Mouse (Mus musculus): ENCODE measurements around the gene Slc13a5.

Slc13a5 gene

DNA sequence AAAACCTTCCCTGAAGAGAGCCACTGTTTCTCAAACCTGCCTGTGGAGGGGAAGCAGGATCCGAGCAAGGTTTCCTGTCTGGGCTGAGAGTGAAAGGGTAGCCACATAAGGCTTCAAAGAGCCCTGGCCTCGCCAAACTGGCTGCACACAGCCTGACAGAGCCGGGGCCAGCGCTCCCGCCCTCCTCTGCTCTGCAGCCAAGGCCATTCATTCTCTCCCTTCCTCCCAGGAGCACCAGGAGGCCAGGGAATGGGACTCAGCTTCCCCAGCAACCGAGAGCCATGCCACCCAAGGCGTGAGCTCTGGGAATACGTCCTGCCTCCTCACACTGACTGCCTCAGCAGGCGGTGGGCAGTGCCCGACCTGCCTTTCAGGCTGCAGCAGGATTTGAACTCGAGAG lies 1.5 kb downstream of the Slc13a5 start:
- DNase-seq, result peak; percentile 9

DNA sequence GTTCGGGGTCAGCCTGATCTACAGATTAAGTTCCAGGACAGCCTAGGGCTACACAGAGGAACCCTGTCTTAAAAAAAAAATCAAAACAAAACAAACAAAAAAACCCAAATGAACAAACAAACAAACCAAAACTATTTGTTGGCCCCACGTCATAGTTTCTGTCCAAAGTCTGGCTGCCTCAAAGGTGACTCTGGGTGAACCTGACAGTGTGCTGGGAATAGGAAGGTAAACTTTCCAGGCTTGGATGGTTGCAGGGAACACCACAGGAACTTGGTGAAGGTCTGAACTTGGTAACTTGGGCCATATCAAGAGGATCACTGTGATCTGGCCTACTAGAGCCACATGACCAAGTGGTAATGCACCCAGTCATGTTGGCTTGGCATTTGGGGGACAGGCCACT lies 10.6 kb downstream of the Slc13a5 start:
- DNase-seq, result no peak

DNA sequence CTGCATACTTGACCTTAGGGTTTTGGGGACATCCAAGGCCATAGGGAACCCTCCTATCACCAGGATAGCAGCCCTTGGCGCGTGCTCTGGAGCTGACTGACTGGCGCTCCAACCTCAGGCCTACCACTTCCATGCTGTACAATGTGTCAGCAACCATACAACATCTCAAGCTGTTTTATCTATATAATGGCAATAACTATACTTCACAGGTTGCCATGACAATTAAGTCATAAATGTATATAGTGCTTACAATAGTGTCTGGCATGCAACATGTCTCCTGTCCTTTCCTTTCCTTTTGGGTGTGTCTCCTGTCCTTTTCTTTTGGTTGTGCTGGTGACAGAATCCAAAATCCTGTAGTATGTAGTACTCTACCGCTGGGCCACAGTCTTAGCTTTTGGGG lies 11.4 kb downstream of the Slc13a5 start:
- no peak for DNase-seq

DNA sequence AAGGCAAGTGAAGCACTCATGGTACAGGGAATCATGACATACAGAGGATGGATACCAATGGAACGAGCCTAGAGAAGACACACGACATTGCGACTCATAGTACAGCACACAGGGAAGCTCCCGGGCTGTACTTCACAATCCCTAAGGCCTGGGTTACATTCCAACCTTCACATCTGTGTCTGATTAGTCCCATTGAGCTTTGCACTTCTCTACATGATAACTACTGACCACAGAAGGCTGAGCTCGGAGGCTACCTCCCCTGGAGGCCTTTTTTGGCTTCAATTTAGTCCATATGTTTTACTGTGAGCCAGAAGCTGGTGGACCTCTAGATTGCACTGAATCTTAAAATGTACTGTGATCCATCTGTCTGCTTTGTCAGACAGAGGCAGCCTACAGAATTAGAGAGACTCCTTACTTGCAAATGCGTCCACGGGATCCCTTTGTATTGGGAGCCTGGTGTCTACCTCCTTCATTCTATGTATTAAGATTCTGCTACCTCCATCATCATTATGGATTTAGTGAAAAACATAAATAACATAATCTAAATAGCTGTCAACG lies 21.7 kb downstream of the Slc13a5 start:
- DNase-seq, result no peak

DNA sequence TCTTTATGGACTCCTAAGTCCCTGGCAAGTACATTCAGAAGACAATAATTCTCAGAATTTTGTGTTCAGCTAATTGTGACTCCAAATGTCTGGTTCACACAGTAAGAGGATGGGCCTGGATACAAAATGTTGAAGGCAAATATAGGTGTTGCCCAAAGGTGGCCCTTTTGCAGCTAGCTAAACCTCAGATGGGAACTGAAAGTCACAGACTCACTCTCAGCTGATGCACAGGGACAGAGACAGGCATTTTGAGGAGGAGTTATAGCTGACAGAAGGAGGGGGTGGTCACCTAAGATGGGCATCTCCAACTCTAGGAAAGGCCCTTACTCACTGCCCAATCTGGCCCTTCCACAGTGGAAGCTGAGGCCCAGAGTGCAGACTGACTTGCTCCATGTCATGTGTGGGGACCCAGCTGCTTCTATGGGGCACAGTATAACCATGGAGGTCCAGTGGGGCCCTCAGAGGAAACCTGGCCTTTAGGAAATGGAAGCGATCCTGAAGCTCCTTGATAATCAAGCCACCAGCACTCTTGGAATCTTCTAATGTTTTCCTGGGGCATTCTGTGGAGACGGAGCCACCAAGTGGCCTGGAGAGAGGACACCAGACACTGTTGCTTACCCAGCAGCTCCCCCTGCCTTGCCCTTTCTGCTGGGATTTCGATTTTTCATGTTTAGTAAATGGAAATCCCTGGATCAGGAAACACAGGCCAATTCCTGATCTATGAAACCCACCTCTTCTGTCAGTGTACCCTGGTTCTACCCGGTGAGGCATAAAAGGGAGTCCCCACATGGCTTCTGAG lies 26.8 kb downstream of the Slc13a5 start:
- DNase-seq, result no peak

DNA sequence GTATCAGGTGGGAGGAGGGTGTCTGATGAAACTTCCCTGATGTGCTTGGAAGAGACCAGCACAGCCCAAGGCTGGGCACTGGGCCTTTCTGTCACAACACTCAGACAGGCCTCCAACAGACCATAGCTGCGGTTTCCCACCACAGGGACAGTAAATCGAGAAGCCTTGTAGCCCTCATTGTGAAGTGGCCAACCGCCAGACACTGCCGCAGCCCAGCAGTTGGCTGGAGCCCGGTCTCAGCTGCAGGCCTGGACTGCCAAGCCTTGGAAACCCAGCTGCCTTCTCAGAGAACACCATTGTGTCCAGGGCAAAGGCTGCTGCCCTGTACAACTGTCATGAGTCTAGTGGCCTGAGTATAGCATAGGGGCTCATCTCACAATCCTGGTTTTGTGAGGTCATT lies 33.0 kb downstream of the Slc13a5 start:
- DNase-seq, result no peak

DNA sequence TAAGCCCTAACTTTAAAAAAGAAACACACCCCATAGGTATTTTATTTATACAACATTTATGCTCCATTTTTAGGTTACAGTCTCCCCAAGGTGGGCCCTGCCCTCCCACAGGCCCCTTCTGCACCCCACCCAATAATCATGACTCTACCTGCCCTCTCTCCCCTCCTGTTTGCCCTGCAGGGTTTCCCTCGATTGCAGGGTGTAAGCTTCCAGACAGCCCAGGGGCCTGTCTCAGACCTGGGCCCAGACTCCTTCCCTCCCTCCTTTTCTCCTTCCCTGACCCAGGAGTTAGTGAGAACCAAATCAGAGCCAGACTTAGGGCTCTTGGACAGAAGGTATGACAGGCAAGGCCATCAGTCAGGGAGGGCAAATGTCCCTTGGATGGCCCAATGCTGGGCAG lies 34.0 kb downstream of the Slc13a5 start:
- DNase-seq, result no peak

DNA sequence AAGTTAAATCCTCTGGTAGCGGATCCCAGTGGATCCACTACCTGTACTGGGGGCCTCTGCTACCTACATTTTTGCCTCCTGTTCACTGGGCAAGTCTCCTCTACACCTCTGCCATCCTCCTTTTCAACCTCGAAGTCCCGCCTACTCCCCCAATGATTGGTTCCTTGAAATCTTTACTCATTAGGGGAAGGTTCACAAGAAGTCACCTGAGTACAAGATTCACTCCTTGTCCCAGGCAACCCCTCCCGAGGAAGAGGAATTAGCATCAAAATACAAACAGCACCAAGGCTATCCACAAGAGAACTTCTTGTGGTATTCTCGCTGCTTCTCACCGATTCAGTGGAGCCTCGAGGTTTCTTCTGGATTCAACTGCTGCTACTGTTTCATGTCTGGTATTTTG lies 35.0 kb downstream of the Slc13a5 start:
- DNase-seq, result no peak

DNA sequence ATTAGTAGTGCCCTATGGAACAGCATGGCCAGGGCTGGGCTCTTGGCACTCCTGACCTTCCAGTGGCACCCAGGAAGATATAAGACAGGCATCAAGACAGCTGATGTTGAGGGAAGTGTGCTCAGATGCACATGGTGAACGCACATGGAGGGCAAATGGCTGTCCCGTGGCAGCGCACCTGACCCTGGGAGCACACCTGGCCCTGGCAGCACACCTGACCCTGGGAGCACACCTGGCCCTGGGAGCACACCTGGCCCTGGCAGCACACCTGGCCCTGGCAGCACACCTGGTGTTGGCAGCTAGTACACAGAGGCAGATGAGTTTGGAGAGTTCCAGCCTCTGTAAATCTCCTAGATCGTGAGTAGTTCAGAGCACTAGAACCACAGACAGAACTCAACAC lies 38.5 kb downstream of the Slc13a5 start:
- DNase-seq, result no peak

DNA sequence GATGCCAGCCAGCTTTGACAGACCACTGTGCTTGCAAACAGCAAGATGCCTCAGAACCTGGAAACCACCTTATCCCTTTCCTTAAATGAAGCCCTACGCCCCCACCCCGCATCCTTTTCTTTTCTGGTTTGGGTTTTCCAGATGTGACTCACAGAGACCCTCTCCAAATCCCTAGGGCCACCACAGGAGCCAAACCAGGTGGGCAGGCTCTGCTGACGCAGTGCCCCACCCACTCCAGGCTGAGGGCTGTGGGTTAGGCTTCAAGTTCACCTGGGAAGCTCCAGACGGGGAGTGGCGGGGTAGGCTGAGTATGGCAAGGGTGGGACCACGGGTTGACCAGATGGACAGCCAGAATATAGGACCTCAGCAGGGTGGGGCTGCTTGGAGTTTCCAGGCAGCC lies 40.1 kb downstream of the Slc13a5 start:
- no peak for DNase-seq

DNA sequence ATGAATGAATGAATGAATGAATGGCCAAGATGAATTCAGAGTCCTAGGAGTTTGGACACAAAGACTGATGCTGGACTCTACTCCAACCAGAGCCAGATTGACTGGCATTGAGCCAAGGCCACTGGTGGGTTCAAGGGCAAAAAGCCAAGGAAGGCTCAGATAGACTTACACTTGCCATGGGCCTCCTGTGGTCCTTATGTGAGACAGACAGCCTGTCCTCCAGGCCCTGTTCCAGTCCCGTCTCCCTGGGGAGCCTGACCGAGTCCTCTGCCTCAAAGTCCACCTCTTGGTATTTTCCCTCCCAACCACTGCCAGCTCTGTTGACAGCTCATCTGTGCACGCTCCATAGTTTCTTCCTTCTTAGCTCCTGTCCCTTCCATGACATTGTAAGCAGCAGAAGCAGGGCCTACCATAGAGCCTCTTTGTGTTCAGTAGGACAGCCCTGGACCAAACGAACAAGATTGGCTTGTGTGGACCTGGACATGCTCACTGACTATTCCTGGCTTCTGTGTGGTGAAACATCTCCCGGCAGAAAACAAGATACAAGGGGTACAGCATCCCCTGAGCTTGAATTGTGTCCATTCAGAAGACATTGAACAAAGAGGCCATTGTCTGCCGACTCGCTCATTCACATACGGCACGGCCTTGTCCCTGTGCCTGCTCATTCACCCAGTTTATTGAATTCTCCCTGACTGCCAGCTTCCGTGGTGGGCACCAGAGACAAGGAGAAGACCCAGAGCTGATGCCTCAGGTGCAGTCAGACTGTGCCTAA lies 40.8 kb downstream of the Slc13a5 start:
- DNase-seq, result no peak

DNA sequence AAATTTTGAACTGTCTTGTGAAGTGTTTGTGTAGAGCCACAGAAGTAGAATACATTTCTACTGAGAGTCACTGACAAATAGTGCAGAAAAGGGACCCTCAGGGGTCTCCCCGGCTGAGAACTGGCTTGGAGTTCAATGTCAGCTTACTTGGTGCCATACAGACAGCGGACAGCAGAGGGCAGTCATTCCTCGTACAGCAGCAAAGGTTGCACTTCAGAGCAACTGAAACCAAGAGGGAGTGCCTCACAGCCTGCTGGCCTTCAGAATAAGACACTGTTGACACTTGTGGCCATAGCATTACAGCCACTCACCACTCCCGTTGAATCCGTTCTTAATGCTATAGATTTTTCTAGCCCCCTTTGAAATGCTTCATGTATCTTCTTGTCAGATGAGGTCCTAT lies 42.2 kb downstream of the Slc13a5 start:
- peak; percentile 88 for DNase-seq

DNA sequence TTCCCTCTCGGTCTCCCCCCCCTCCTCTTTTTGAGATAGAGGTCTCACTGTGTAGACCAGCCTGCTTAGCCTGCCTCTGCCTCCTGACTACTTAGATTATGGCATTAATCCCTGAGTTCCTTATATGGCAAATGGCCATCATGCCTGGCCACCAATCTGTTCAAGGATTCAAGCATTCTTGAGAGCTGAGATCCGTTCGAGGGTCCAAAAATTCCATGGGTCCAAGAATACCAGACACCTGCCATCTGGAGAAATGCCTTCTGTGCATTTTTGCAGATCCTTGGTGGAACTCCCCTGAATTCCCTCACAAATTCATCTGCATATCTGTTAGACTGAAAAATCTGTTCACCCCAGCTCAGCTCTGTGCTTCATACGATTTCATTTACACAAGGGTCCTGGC lies 43.6 kb downstream of the Slc13a5 start:
- DNase-seq, result no peak

DNA sequence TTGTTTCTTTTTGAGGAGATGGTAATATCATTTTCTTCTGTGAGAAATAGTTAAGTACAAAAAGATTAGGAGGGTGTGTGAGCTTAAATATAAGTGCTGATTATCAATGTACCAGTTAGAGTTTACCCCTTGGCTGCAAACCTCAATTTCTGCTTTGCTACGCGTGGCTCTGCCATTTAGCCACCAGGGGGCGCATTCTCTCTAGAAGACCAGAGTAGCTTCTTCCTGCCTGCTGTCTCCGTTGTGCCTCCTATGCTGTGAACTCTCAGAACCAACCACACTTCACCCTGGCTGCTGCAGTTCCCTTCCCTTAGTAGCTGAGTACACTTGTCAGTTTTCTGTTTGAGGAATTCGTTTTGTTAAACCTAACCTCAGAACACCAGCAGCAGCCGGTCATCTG lies 45.7 kb downstream of the Slc13a5 start:
- DNase-seq, result peak; percentile 82

DNA sequence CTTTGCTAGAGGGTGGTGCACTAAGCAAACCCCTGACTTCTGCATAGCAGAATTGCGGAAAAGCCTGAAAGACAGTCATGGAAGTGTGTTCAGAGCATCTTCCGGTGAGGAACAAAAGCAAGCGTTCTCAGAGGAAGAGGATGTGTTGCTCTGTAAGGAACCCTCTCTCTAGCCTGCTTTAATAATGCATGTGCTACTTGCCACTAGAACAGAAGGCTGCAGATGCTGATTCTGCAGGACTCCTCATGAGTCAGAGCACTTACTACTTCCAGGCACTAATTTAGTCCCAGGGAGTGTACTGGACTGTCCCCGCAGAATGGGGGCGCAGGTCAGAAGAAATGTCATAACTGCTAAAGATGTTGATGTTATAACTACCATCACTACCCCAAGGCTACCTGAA lies 49.9 kb downstream of the Slc13a5 start:
- no peak for DNase-seq

DNA sequence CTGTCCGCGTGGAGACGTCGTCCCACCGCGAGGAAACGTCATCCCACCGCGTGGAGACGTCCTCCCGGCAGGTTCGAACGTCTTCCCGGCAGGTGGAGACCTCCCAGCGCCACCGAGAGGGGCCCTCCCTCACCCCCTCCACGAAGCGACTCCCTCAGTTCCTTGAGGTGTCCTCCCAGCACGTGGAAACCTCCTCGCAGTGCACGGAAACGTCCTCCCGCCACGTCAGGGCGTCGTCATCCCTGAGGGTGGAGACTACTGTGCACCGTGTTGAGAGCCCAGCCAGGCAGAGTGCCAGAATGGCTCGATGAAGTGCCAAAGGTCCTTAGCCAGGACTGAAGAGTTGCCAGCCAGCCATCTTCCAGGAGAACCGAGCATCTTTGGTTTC lies 51.6 kb downstream of the Slc13a5 start, which contains the start of gene Med31:
Gene Med31, minus strand, starts transcription at position 183 of the 388 bp plus-strand sequence.
- DNase-seq, result peak; percentile 87

DNA sequence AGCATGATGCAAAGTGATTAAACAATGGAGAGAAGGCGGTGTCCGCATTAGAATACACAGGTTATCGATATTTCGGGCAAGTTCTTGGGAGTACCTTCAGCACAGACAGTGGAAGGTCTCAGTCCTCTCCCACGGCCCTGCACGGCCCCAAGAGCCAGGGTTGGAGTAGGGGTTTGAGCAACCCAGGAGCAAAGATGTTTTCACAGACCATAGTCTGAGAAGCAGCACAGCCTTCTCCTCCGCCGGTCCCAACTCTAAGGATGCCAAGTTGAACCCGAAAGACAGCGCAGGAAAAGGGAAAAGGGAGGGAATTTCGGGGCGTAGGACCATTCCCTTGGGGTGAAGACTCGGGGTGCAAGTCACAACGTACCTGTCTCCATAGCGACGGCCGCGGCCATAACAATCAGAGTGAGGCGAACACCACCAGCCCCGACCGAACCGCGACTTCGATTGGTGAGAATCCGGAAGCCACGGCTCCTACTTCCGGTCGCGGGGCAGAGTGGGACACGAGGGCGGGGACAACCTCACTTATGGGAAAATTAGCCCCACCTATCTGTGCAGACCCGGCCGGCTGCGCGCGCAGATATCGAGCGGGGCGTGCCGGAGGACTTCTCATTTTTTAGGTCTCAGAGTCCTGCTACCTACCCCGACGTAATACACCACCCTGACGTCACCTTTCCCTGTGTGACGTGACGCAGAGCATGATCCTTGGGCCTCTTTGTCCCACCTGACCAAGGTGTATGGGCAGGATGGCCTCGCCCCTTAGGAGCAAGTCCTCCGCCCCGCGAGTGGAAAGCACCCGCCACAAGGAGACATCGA lies 52.2 kb downstream of the Slc13a5 start:
- DNase-seq, result peak; percentile 97

DNA sequence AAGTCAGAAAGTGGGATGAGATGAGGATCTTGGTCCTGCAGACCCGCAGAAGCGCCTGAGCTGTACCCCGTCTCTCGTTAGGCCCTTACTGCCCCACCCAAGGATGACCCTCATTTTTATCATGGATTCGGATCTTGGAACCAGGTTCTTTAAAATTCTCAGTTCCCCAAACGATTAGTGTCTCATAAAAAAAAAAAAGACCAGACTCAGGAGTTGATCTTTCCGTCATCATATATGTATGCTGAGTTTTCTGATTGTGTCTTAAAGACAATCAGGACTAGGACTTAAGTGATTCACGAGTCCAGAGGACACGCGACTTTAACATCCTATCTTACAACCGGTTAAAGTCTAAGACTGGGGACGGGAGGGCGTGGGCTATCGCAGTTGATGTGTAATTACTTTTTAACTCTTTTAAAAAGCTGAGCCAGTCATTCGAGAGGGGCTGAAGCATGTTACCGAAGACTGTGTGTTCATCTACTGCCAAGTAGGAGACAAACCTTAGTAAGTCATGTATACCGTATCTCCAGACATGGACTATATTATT lies 59.1 kb downstream of the Slc13a5 start:
- DNase-seq, result peak; percentile 30

DNA sequence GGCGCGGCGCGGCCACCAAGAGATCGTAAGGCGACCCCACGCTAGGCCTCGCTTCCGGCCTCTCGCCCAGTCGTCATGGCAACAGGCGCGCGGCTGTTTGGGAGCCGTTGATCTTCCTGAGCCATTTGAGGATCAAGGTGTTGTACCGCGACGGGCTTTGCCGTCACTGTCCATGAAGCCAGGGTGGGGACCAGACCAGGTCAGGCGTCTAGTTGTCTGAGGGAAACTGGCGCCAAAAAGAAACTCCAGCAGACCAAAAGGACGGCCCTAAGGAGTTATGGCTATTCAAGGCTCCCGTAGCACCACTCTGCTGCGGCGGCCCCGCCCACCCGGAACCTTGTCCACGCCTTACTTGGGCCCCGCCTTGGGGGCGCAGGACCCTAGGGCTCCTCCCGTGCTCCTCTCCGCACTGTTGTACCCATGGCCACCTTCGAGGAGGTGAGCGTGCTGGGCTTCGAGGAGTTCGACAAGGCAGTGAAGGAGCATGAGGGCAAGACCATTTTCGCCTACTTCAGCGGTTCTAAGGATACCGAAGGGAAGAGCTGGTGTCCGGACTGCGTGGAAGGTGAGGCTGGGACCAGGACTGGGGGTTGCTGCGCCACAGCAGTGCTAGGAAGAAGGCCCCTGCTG lies 59.7 kb downstream of the Slc13a5 start, which contains the start of the genes 4933427D14Rik and Txndc17:
Gene 4933427D14Rik, minus strand, starts transcription at position 256 of the 630 bp plus-strand sequence.
Gene Txndc17, plus strand, starts transcription at position 344 of the 630 bp plus-strand sequence.
- DNase-seq, result peak; percentile 94

DNA sequence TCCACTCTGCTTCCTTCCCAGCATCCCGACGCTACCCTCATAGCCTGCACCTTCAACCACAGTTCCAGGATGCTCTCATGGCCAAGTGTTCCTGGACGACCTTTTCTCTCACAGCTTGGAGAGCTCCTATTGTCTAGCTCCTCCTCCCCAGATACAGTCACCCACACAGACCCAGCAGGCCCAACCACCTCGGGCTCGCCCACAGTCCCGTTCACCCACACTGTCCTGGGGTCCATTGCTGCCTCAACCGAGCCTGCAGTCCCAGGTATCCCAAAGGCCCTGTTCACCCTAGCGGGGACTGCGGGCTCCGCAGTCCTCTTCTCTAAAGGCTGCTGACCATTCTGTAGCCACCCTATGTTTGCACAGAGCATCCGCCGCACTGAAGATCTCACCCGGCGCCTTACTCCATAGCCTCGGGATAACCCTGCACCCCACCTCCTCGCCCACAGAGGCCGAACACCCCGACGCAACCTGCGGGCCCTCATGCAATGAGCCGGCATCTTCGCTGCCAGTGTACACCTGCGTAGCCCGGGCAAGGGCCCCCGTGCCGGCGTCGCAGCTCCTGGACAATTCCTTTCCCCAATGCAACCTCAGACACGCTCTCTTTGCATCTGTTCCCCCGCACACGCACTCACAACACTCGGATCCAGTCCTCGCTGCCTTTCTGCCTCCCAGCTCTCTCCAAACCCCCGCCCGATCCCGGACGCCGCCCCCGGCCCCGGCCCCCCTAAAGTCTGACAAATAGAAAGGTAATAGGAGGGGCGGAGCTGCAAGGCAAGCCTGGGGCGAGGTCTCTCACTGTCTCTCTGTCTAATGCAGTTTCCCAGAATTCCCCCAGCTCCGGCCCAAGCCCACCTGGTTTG lies 60.5 kb downstream of the Slc13a5 start, which contains the start of gene Gm43951:
Gene Gm43951, minus strand, starts transcription at position 500 of the 863 bp plus-strand sequence.
- DNase-seq, result no peak

DNA sequence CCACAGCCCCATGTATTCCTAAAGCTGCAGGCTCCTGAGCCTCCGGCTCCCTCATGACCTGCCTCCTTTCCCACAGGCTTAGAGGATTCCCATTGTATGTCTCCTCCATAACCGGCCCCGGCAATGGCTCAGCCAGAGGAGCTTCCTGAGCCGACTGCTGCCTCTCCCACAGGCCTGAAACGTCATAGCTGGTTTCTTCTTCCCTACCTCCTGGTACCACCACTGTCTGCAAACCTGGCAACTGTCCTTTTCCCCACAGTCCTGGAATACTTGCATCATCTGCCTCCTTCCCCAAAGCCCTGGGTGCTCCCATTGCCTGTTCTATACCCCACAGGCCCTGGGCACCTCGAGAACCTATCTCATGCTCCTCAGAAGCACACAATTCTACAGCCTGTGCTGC lies 61.8 kb downstream of the Slc13a5 start:
- DNase-seq, result no peak
